Mouse (Mus musculus): Measurements from ENCODE around the gene Synpo2. TPM values are rescaled to one million over a fixed set of nuclear protein-coding genes. Genes with fewer than 3 reads are reported as not detected.

Gene Synpo2
- polyA plus RNA-seq, 1 experiment, result 7.2 TPM

DNA sequence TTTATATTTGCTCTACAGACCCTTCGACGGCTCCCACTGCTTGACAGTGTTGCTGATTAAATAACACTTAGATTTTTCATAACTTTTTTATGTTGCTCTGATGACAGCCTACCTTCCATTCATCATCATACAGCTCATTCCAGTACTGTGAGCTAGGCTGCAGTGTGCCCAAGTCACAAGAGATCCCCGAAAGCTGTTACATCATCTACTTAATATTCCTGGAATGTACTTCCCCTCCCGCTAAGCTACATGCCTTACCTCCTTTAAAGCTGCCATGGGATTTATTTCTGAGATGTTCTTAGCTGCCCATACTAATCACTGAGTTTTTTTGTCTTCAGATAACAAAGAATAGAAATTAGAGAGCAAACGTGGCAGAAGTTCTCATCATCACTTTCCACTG, 181.8 kb downstream of the Synpo2 start:
- H3K4me3 ChIP-seq (ENCODE audit: insufficient read depth, poor library complexity, severe bottlenecking), result no peak overlapping the region
- H3K79me3 ChIP-seq (ENCODE audit: low read depth), result no peaks in the 10 kb centered on the region
- TF ChIP-seq MAX (IDR thresholded peaks at IDR 0.05) (no peak), USF1 (IDR thresholded peaks at IDR 0.05; ENCODE audit: low read depth) (no peak), MYOG (IDR thresholded peaks at IDR 0.05; ENCODE audit: control insufficient read depth, extremely low read depth, insufficient read length) (no peak), MYOD1 (IDR thresholded peaks at IDR 0.05; ENCODE audit: control insufficient read depth, insufficient read length, low read depth) (no peak), FOSL1 (IDR thresholded peaks at IDR 0.05; ENCODE audit: insufficient read depth, low read length, poor library complexity, severe bottlenecking) (no peak), CEBPB (IDR thresholded peaks at IDR 0.05; ENCODE audit: low read depth) (no peak), CTCF (IDR thresholded peaks at IDR 0.05; ENCODE audit: control insufficient read depth, insufficient read depth, insufficient read length) (no peak)
- no peaks in the 10 kb centered on the region for H3K79me2 ChIP-seq (ENCODE audit: control insufficient read depth, insufficient read depth)
- no peaks in the 10 kb centered on the region for H3K27me3 ChIP-seq (ENCODE audit: control insufficient read depth, insufficient read depth, insufficient read length)
- H3K36me3 ChIP-seq (ENCODE audit: control insufficient read depth, insufficient read depth), result no peaks in the 10 kb centered on the region
- H3ac ChIP-seq (ENCODE audit: control insufficient read depth, insufficient read length, low read depth), result no peak overlapping the region

DNA sequence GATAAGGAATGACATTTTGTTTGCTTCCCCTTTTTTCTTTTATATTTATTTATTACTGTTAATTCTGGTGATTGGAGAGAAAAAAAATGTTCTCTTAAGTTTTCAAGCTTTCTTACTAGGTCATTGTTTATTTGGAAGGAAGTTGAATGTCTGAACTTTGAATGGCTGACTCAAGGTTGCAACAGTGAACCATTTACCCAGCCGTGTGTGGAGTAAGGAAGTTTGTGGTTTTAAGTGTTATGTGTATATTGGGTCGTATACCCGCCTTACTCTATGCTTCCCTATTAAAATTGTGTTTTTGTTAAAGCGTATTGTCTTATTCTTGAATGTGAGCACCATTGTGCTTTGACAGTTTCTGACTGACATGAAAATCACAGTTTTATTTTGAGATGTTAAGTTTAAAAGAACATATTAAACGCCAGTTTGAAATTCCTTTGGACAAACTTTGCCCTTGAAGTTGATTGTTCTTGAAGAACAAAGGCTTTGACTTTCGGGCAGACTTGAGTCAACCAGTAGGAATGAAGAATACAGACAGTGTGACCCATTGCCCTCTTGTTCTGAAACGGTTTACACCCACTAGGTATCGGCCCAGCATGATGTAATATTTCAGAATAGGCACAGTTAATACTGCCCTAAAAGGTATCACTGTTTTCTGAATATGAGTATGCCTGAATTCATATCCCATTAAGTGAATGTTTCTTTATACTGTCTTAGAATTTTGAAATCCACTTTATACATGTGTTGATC, 182.6 kb downstream of the Synpo2 start:
- H3K79me2 ChIP-seq (ENCODE audit: control insufficient read depth, insufficient read depth), result no peaks in the 10 kb centered on the region
- no peaks in the 10 kb centered on the region for H3K36me3 ChIP-seq (ENCODE audit: control insufficient read depth, insufficient read depth)
- H3ac ChIP-seq (ENCODE audit: control insufficient read depth, insufficient read length, low read depth), result no peak overlapping the region
- TF ChIP-seq CEBPB (IDR thresholded peaks at IDR 0.05; ENCODE audit: low read depth) (peak; percentile 30), MAX (IDR thresholded peaks at IDR 0.05) (no peak)
- H3K27me3 ChIP-seq (ENCODE audit: control insufficient read depth, insufficient read depth, insufficient read length), result no peaks in the 10 kb centered on the region
- no peak overlapping the region for H3K4me3 ChIP-seq (ENCODE audit: insufficient read depth, poor library complexity, severe bottlenecking)
- H3K79me3 ChIP-seq (ENCODE audit: low read depth), result no peaks in the 10 kb centered on the region

DNA sequence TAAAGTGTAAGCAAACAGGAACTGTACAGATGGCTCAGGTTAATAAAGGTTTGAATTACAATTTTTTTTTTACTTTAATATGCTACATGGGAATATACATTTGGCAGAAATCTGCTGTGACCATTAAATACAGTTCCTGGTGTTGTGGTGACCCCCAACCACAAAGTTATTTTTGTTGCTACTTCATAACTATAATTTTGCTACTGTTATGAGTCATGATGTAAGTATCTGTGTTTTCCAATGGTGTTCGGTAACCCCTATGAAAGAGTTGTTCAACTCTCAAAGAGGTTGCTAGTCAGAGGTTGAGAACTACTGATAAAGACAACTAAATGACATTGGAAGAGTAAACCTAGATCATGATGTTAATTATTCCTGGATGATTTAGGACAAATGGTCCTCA, 193.6 kb downstream of the Synpo2 start:
- Histone ChIP-seq H3K36me3 (ENCODE audit: control insufficient read depth, insufficient read depth) (no peaks in the 10 kb centered on the region), H3K27me3 (ENCODE audit: control insufficient read depth, insufficient read depth, insufficient read length) (no peaks in the 10 kb centered on the region), H3K79me3 (ENCODE audit: low read depth) (no peaks in the 10 kb centered on the region), H3K79me2 (ENCODE audit: control insufficient read depth, insufficient read depth) (no peaks in the 10 kb centered on the region), H3ac (ENCODE audit: control insufficient read depth, insufficient read length, low read depth) (no peak overlapping the region), H3K4me3 (ENCODE audit: insufficient read depth, poor library complexity, severe bottlenecking) (no peak overlapping the region)
- TF ChIP-seq USF1 (IDR thresholded peaks at IDR 0.05; ENCODE audit: low read depth), result no peak
- TF ChIP-seq MYOD1 (IDR thresholded peaks at IDR 0.05; ENCODE audit: control insufficient read depth, insufficient read length, low read depth), result no peak
- no peak for TF ChIP-seq MYOG (IDR thresholded peaks at IDR 0.05; ENCODE audit: control insufficient read depth, extremely low read depth, insufficient read length)
- no peak for TF ChIP-seq MAX (IDR thresholded peaks at IDR 0.05)
- no peak for TF ChIP-seq CTCF (IDR thresholded peaks at IDR 0.05; ENCODE audit: control insufficient read depth, insufficient read depth, insufficient read length)
- no peak for TF ChIP-seq CEBPB (IDR thresholded peaks at IDR 0.05; ENCODE audit: low read depth)
- peak; percentile 21 for TF ChIP-seq FOSL1 (IDR thresholded peaks at IDR 0.05; ENCODE audit: insufficient read depth, low read length, poor library complexity, severe bottlenecking)

DNA sequence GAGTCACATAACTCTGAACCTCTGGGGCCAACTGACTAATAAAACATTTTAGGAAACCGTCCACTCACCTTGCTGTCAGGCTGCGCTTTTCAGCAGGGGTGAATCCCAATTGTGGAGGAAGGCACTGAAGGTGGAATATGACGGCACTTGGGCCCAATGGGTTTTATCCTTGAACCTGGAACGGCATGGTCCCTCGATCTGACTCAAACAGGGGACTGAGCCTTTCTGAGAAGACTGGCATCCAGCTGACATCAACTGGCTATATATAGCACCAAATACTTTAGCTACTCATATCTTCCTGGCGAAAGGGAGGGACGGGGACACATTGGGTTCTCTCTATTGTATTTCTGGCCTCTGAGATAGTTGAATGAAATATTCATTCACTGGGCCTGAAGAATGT, 201.2 kb downstream of the Synpo2 start, which contains the start of gene Myoz2:
TSS of gene Myoz2 (minus strand) at position 264 of the 400 bp plus-strand sequence.
- no peaks in the 10 kb centered on the region for H3K79me2 ChIP-seq (ENCODE audit: control insufficient read depth, insufficient read depth)
- H3K27me3 ChIP-seq (ENCODE audit: control insufficient read depth, insufficient read depth, insufficient read length), result no peaks in the 10 kb centered on the region
- no peaks in the 10 kb centered on the region for H3K36me3 ChIP-seq (ENCODE audit: control insufficient read depth, insufficient read depth)
- no peaks in the 10 kb centered on the region for H3K79me3 ChIP-seq (ENCODE audit: low read depth)
- H3K4me3 ChIP-seq (ENCODE audit: insufficient read depth, poor library complexity, severe bottlenecking), result no peak within 1 kb of the TSS
- TF ChIP-seq USF1 (IDR thresholded peaks at IDR 0.05; ENCODE audit: low read depth), result no peak
- TF ChIP-seq MYOD1 (IDR thresholded peaks at IDR 0.05; ENCODE audit: control insufficient read depth, insufficient read length, low read depth), result no peak
- TF ChIP-seq CTCF (IDR thresholded peaks at IDR 0.05; ENCODE audit: control insufficient read depth, insufficient read depth, insufficient read length), result no peak
- no peak for TF ChIP-seq MYOG (IDR thresholded peaks at IDR 0.05; ENCODE audit: control insufficient read depth, extremely low read depth, insufficient read length)
- no peak within 1 kb of the TSS for H3ac ChIP-seq (ENCODE audit: control insufficient read depth, insufficient read length, low read depth)

DNA sequence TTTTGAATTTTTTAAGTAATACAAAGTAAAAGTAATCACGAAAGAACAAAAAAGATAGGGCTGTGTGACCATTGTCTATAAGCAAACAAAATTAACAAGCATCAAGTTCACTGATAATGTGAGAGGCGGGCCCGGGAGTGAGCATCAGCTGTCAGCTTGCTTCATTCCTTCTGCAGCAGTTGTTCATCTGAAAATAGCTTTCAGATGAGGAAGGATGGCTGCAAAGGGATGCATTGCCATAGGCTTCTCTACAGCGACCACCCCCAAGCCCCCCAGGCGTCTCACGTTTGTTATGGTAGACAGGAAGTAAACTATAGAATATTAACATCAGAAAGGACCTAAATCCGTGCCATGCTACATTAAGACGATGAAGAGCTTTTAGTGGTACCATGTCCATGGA, 202.1 kb downstream of the Synpo2 start:
- TF ChIP-seq MYOD1 (IDR thresholded peaks at IDR 0.05; ENCODE audit: control insufficient read depth, insufficient read length, low read depth), result no peak
- no peak for TF ChIP-seq CTCF (IDR thresholded peaks at IDR 0.05; ENCODE audit: control insufficient read depth, insufficient read depth, insufficient read length)
- TF ChIP-seq CEBPB (IDR thresholded peaks at IDR 0.05; ENCODE audit: low read depth), result no peak
- TF ChIP-seq USF1 (IDR thresholded peaks at IDR 0.05; ENCODE audit: low read depth), result no peak
- no peak for TF ChIP-seq FOSL1 (IDR thresholded peaks at IDR 0.05; ENCODE audit: insufficient read depth, low read length, poor library complexity, severe bottlenecking)
- TF ChIP-seq MAX (IDR thresholded peaks at IDR 0.05), result no peak
- no peak for TF ChIP-seq MYOG (IDR thresholded peaks at IDR 0.05; ENCODE audit: control insufficient read depth, extremely low read depth, insufficient read length)
- Histone ChIP-seq H3K27me3 (ENCODE audit: control insufficient read depth, insufficient read depth, insufficient read length) (no peaks in the 10 kb centered on the region), H3K36me3 (ENCODE audit: control insufficient read depth, insufficient read depth) (no peaks in the 10 kb centered on the region), H3K4me3 (ENCODE audit: insufficient read depth, poor library complexity, severe bottlenecking) (no peak overlapping the region), H3K79me3 (ENCODE audit: low read depth) (no peaks in the 10 kb centered on the region), H3ac (ENCODE audit: control insufficient read depth, insufficient read length, low read depth) (no peak overlapping the region), H3K79me2 (ENCODE audit: control insufficient read depth, insufficient read depth) (no peaks in the 10 kb centered on the region)

Other genes with a start within 250 kb of the Synpo2 start
- 0.06 TPM for gene Myoz2, start 201.1 kb downstream of the Synpo2 start, polyA plus RNA-seq (2012; fragmentation: generic; extraction: Trizol)
- 69.0 TPM for gene Sec24d, start 31.3 kb upstream of the Synpo2 start, polyA plus RNA-seq (2012; fragmentation: generic; extraction: Trizol)
- gene Mettl14, start 150.0 kb upstream of the Synpo2 start, polyA plus RNA-seq (2012; fragmentation: generic; extraction: Trizol), result 5.6 TPM
- 0.30 TPM for gene Prss12, start 210.8 kb upstream of the Synpo2 start, polyA plus RNA-seq (2012; fragmentation: generic; extraction: Trizol)

Measured in C2C12 (cell line).